Comparison of ENCODE assay signal across 12 mouse cellular contexts in genomic region chr4:58034663-58035062, GRCm38 (mm10). TPM values are rescaled to one million over a fixed set of nuclear protein-coding genes. Genes with fewer than 3 reads are reported as not detected.
DNase-seq lines count a peak whose midpoint lies in the region; ATAC-seq and TF ChIP-seq lines count a peak whose summit lies in the region.
"Had no signal": no experiment of that assay in that cellular context is flagged by ENCODE, and none has a peak within 500 bp of the region (broad histone marks: within the 10 kb centered on the region; RNA-seq: fewer than 3 reads in every experiment).

No protein-coding gene starts in this region.

- no peak for TF ChIP-seq POLR2A in thymus, adult 2 months (IDR thresholded peaks at IDR 0.05; ENCODE audit: control insufficient read depth, extremely low read depth, insufficient read depth, low read length, poor library complexity)

- no peaks in the 10 kb centered on the region for H3K4me1 ChIP-seq in heart, embryonic 13.5 days
- 0 out of 2 replicates have a peak, but pooled peaks cover 2% of the 10 kb centered on the region for H3K4me1 ChIP-seq in thymus, adult 2 months (replicated peaks; ENCODE audit: control insufficient read depth, insufficient read depth, low read length)
- H3K4me1 ChIP-seq in limb, embryonic 12.5 days (replicated peaks) = peaks cover 10% of the 10 kb centered on the region; the same call in 1 of the 2 replicates
- H3K4me1 ChIP-seq in stomach, postnatal 0 days (replicated peaks; ENCODE audit: control insufficient read depth, insufficient read depth) = no peaks in the 10 kb centered on the region
- H3K4me1 ChIP-seq: midbrain, embryonic 12.5 days had no signal

- no peak for DNase-seq in heart, postnatal 36 days
- DNase-seq in thymus, adult 2 months = peak; percentile 8
- DNase-seq in thymus, adult 18-20 months = no peak
- DNase-seq in stomach, postnatal 0 days (ENCODE audit: low spot score) = peak; percentile 26
- DNase-seq in right cerebral cortex, postnatal 4 days = no peak
- DNase-seq in layer of hippocampus, adult 9-10 months (ENCODE audit: low spot score) = no peak
- DNase-seq: adrenal gland, postnatal 25 days had no signal

- no peaks in the 10 kb centered on the region for H3K27me3 ChIP-seq in heart, embryonic 13.5 days (replicated peaks)
- no peaks in the 10 kb centered on the region; the same call in 1 of the 2 replicates for H3K27me3 ChIP-seq in thymus, adult 2 months (ENCODE audit: control insufficient read depth, insufficient read depth, low read length)
- no peaks in the 10 kb centered on the region for H3K27me3 ChIP-seq in limb, embryonic 12.5 days
- no peaks in the 10 kb centered on the region for H3K27me3 ChIP-seq in stomach, postnatal 0 days (ENCODE audit: control insufficient read depth, insufficient read depth, low read length)
- H3K27me3 ChIP-seq: midbrain, embryonic 12.5 days had no signal

- H3K9ac ChIP-seq in heart, embryonic 13.5 days = no peak overlapping the region
- H3K9ac ChIP-seq in limb, embryonic 12.5 days (replicated peaks) = no peak overlapping the region
- no peak overlapping the region for H3K9ac ChIP-seq in stomach, postnatal 0 days (ENCODE audit: low read length)
- H3K9ac ChIP-seq: midbrain, embryonic 12.5 days had no signal

- no peak for TF ChIP-seq CTCF in thymus, adult 2 months (IDR thresholded peaks at IDR 0.05; ENCODE audit: borderline replicate concordance, control insufficient read depth, extremely low read depth, insufficient read depth, low read length, poor library complexity)
- TF ChIP-seq CTCF in stomach, postnatal 0 days (IDR thresholded peaks at IDR 0.05; ENCODE audit: low read depth) = no peak

- H3K4me3 ChIP-seq in heart, embryonic 13.5 days = peak overlapping the region; percentile 40
- H3K4me3 ChIP-seq in thymus, adult 2 months (ENCODE audit: control insufficient read depth, insufficient read depth, low read length) = no peak overlapping the region
- peak overlapping the region; percentile 16 for H3K4me3 ChIP-seq in limb, embryonic 12.5 days (replicated peaks)
- peak overlapping the region; percentile 17; the same call in 1 of the 2 replicates for H3K4me3 ChIP-seq in stomach, postnatal 0 days (ENCODE audit: low read depth, low read length)
- H3K4me3 ChIP-seq: midbrain, embryonic 12.5 days had no signal

- 0 out of 2 replicates have a peak, but pooled peaks cover 7% of the 10 kb centered on the region for H3K9me3 ChIP-seq in heart, embryonic 13.5 days
- H3K9me3 ChIP-seq in limb, embryonic 12.5 days = no peaks in the 10 kb centered on the region
- H3K9me3 ChIP-seq in stomach, postnatal 0 days (ENCODE audit: control insufficient read depth, low read length) = no peaks in the 10 kb centered on the region
- H3K9me3 ChIP-seq: midbrain, embryonic 12.5 days had no signal

- peak overlapping the region; percentile 64 for H3K4me2 ChIP-seq in heart, embryonic 13.5 days
- peak overlapping the region; percentile 46 for H3K4me2 ChIP-seq in limb, embryonic 12.5 days
- peak overlapping the region; percentile 39; the same call in 1 of the 2 replicates for H3K4me2 ChIP-seq in stomach, postnatal 0 days (replicated peaks; ENCODE audit: low read depth)
- H3K4me2 ChIP-seq: midbrain, embryonic 12.5 days had no signal

- no peak for ATAC-seq in heart, embryonic 13.5 days (ENCODE audit: extremely low read depth, insufficient number of reproducible peaks, low FRiP score, low TSS enrichment)
- ATAC-seq in limb, embryonic 12.5 days (ENCODE audit: insufficient number of reproducible peaks, insufficient read depth, low FRiP score, low TSS enrichment, low read depth) = no peak
- ATAC-seq in stomach, postnatal 0 days (ENCODE audit: low FRiP score, low TSS enrichment) = no peak
- ATAC-seq: CD4-positive, CD25-positive, alpha-beta regulatory T cell, adult 4 months had no signal

- H3K36me3 ChIP-seq in heart, embryonic 13.5 days = no peaks in the 10 kb centered on the region
- no peaks in the 10 kb centered on the region for H3K36me3 ChIP-seq in thymus, adult 2 months (ENCODE audit: control insufficient read depth, insufficient read depth, low read length)
- H3K36me3 ChIP-seq in limb, embryonic 12.5 days = no peaks in the 10 kb centered on the region
- H3K36me3 ChIP-seq in stomach, postnatal 0 days (ENCODE audit: control insufficient read depth, insufficient read depth, low read length) = no peaks in the 10 kb centered on the region
- H3K36me3 ChIP-seq: midbrain, embryonic 12.5 days had no signal

- intact Hi-C loops in heart, postnatal 36 days (cut with DNase I) = no loop called here

- H3K27ac ChIP-seq in heart, embryonic 13.5 days (replicated peaks) = no peak overlapping the region
- no peak overlapping the region for H3K27ac ChIP-seq in thymus, adult 2 months (ENCODE audit: control insufficient read depth, insufficient read depth, low read length)
- no peak overlapping the region for H3K27ac ChIP-seq in limb, embryonic 12.5 days
- no peak overlapping the region for H3K27ac ChIP-seq in stomach, postnatal 0 days (replicated peaks)
- H3K27ac ChIP-seq: midbrain, embryonic 12.5 days had no signal

- 40% methylated on average over 13 of the region's 13 CpGs for WGBS in heart, embryonic 13.5 days
- 48% methylated on average over 13 of the region's 13 CpGs for WGBS in thymus, adult 2 months
- WGBS in limb, embryonic 12.5 days = 48% methylated on average over 13 of the region's 13 CpGs
- WGBS in stomach, postnatal 0 days = 44% methylated on average over 13 of the region's 13 CpGs

- TF ChIP-seq EP300 in stomach, postnatal 0 days (optimal IDR thresholded peaks at IDR 0.05) = no peak

RNA-seq across cellular contexts. Expression of gene Txndc8, which starts 25.7 kb away (rescaled TPM):
- not detected in 2 replicates for polyA plus RNA-seq in heart, embryonic 13.5 days (2015; fragmentation: Nextera tagmentation; extraction: Ambion mirVana)
- total RNA-seq in heart, postnatal 36 days (2021) = not detected
- polyA plus RNA-seq in thymus, adult 2 months (2012; rRNA removed) = not detected in 2 replicates
- not detected in 2 replicates for polyA plus RNA-seq in limb, embryonic 12.5 days (2016; fragmentation: Nextera tagmentation; extraction: Ambion mirVana)
- not detected in 2 replicates for polyA plus RNA-seq in stomach, postnatal 0 days (2015; fragmentation: Nextera tagmentation; extraction: Ambion mirVana)
- total RNA-seq: adrenal gland, postnatal 25 days had no signal
- polyA plus RNA-seq: CD4-positive, CD25-positive, alpha-beta regulatory T cell, adult 4 months; large intestine, adult 2 months; midbrain, embryonic 12.5 days had no signal

Comparison
In these comparisons a context has a peak if more than half of its experiments do, and no peak if none do; other contexts are left out.
1. DNase-seq: peak in thymus, adult 2 months (single experiment) and stomach, postnatal 0 days (single experiment); none in heart, postnatal 36 days (0 of 2), thymus, adult 18-20 months (0 of 2), right cerebral cortex, postnatal 4 days (single experiment) and layer of hippocampus, adult 9-10 months (single experiment).
2. Peak in every context shown above with its lines, with median percentiles within 50 percentile points of each other: H3K4me2 ChIP-seq.